Mouse (Mus musculus) testis, adult 2 months (tissue): ENCODE measurements around the gene Celsr2. TPM values are rescaled to one million over a fixed set of nuclear protein-coding genes. Genes with fewer than 3 reads are reported as not detected.

Experiments
- H3K27ac ChIP-seq: fragments of 200-500 bp; 2 replicates; pipeline ENCODE4 v1.5.1; 2012; ENCODE audit warnings: low read depth, low read length; ENCODE audit not compliant: control insufficient read depth, insufficient read depth
- H3K27me3 ChIP-seq: fragments of 200-500 bp; 2 replicates; pipeline ENCODE4 v1.6.1; 2012; ENCODE audit warnings: mild to moderate bottlenecking, low read length, moderate library complexity; ENCODE audit not compliant: control insufficient read depth, insufficient read depth
- H3K36me3 ChIP-seq: fragments of 200-500 bp; 2 replicates; pipeline ENCODE4 v1.6.1; 2012; ENCODE audit warnings: mild to moderate bottlenecking, low read length; ENCODE audit not compliant: control insufficient read depth, insufficient read depth
- H3K4me1 ChIP-seq: fragments of 200-500 bp; 2 replicates; pipeline ENCODE4 v1.6.1; 2012; ENCODE audit warnings: low read length; ENCODE audit not compliant: control insufficient read depth, insufficient read depth
- H3K4me3 ChIP-seq: fragments of 200-500 bp; 2 replicates; pipeline ENCODE4 v1.5.1; 2012; ENCODE audit warnings: low read depth, mild to moderate bottlenecking, low read length, moderate library complexity, mixed read lengths; ENCODE audit not compliant: control insufficient read depth
- CTCF ChIP-seq: fragments of 200-500 bp; IDR thresholded peaks from 2 replicates; pipeline ENCODE4 v1.5.1; 2012; ENCODE audit warnings: low read depth, mild to moderate bottlenecking, inconsistent platforms, low read length, moderate library complexity; ENCODE audit not compliant: control insufficient read depth, insufficient read depth, insufficient replicate concordance
- POLR2A ChIP-seq: fragments of 200-500 bp; IDR thresholded peaks from 2 replicates; pipeline ENCODE4 v1.6.1; 2012; ENCODE audit warnings: low read depth, mild to moderate bottlenecking, inconsistent platforms, low read length, moderate library complexity; ENCODE audit not compliant: control insufficient read depth
- polyA plus RNA-seq: library from polyadenylated mRNA; depleted of rRNA; stranded (reverse); fragments of >200 nt; gene quantifications from 2 replicates; pipeline ENCODE4 v1.2.3, GENCODE M21; 2012; rRNA removed

Gene Celsr2
- polyA plus RNA-seq, 1 experiment, result 17.7 TPM

DNA sequence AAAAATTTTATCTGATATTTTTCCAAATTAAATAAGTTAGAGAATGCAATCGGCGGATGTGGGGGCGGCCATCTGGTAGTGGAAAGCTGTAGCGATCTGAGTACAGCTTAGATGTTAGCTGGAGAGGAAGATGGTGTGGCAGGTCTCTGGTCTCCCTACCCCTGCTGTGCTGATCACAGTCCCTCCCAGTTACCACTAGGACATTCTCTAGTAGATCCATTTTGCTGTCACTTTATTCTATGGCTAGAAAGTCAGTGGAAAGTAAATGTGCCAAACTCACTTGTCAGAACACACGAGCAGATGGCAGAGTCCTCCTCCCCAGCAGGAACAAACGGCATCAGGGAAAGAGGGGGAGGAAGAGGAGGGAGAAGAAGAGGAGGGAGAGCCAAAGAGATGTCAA is 56.9 kb downstream of the Celsr2 start:
- no peak for TF ChIP-seq CTCF
- TF ChIP-seq POLR2A, result no peak
- no peaks in the 10 kb centered on the region for H3K4me1 ChIP-seq
- H3K27me3 ChIP-seq, result no peaks in the 10 kb centered on the region
- no peak overlapping the region for H3K27ac ChIP-seq
- no peaks in the 10 kb centered on the region for H3K36me3 ChIP-seq
- H3K4me3 ChIP-seq, result no peak overlapping the region

DNA sequence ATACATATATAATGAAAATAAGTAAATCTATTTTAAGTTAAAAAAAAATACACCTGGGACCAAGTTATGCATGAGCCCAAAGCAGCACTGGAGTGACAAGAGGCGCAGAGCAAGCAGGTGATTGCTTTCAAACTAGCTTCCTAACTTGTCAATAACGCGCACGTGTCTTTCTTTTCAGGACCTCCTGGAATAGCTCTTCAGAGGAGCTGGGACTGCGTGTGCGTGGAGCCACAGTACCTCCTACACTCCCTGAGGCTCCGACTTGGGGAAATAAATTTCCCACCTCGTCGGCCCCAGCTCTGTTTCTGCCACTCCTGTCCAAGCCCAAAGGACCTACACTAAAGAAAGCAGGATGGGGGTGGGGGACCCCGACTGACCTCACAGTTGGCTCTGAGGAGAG is 58.3 kb downstream of the Celsr2 start:
- no peak overlapping the region for H3K27ac ChIP-seq
- H3K27me3 ChIP-seq, result no peaks in the 10 kb centered on the region
- H3K4me1 ChIP-seq, result no peaks in the 10 kb centered on the region
- TF ChIP-seq POLR2A (no peak), CTCF (no peak)
- H3K4me3 ChIP-seq, result no peak overlapping the region
- no peaks in the 10 kb centered on the region for H3K36me3 ChIP-seq

DNA sequence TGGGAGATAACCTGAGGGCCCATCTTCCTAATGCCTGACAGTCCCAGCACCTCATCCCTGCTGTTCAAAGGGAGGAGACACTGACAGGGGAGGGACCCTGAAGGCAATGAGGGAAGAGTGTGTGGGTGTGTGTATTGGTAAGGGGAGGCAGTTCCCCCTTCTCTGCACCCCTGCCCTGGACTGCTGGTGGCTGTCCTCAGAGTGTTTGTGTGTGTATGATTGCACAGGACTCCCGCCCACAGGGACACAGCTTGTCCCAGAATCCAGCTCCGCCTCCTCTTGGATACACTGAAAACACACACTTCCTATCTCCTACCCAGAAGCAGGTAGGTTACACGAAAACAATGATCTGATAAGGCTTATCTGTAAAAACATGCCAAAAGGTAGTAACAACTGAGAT is 60.1 kb downstream of the Celsr2 start:
- H3K4me1 ChIP-seq, result no peaks in the 10 kb centered on the region
- no peaks in the 10 kb centered on the region for H3K27me3 ChIP-seq
- no peaks in the 10 kb centered on the region for H3K36me3 ChIP-seq
- no peak overlapping the region for H3K27ac ChIP-seq
- H3K4me3 ChIP-seq, result no peak overlapping the region
- no peak for TF ChIP-seq CTCF
- TF ChIP-seq POLR2A, result no peak

- no peak for TF ChIP-seq POLR2A
- no peak for TF ChIP-seq CTCF
- Histone ChIP-seq H3K4me3 (no peak overlapping the region), H3K27ac (no peak overlapping the region), H3K36me3 (no peaks in the 10 kb centered on the region), H3K4me1 (no peaks in the 10 kb centered on the region), H3K27me3 (no peaks in the 10 kb centered on the region)
Observed at GRCm38 (mm10) chr3:108348376-108348775, 67.0 kb downstream of the Celsr2 start.

DNA sequence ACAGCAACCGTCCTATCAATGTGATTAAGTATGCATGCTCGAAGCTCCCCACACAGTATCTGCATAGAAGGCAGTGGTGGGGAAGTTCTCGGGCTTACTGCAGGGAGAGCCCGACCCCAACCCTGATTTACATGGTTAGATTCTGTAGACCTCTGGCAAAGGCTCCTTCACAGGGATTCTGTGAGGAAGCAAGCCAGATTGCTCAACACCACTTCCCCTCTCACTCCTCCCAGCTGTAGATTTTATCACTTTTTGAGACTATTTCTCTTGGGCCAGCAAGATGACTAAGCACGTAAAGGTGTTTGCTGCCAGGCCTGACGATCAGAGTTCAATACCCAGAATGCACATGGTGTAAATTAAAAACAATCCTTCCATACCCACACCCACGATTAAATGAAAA is 69.5 kb downstream of the Celsr2 start:
- H3K27ac ChIP-seq, result no peak overlapping the region
- H3K36me3 ChIP-seq, result no peaks in the 10 kb centered on the region
- no peaks in the 10 kb centered on the region for H3K4me1 ChIP-seq
- H3K4me3 ChIP-seq, result no peak overlapping the region
- TF ChIP-seq CTCF, result no peak
- TF ChIP-seq POLR2A, result no peak
- no peaks in the 10 kb centered on the region for H3K27me3 ChIP-seq

DNA sequence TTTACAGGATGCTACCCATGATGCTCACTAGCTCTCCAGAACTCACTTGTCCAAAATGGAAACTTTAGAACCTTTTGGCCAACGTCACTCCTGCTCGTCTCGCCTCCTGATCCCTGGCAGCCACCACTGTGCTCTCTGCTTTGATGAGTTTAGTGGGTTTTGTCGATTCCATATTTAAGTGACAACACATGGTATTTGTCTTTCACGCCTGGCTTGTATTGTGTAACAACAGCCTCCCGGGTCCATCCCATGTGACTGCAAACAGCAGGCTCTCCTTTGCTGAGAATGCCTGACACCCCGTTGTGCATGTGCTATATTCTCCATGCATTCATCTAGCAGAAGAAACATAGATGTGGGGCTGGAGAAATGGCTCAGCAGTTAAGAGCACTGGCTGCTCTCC is 73.2 kb downstream of the Celsr2 start:
- Histone ChIP-seq H3K36me3 (no peaks in the 10 kb centered on the region), H3K27me3 (no peaks in the 10 kb centered on the region), H3K4me3 (no peak overlapping the region), H3K27ac (no peak overlapping the region), H3K4me1 (no peaks in the 10 kb centered on the region)
- no peak for TF ChIP-seq CTCF
- TF ChIP-seq POLR2A, result no peak

DNA sequence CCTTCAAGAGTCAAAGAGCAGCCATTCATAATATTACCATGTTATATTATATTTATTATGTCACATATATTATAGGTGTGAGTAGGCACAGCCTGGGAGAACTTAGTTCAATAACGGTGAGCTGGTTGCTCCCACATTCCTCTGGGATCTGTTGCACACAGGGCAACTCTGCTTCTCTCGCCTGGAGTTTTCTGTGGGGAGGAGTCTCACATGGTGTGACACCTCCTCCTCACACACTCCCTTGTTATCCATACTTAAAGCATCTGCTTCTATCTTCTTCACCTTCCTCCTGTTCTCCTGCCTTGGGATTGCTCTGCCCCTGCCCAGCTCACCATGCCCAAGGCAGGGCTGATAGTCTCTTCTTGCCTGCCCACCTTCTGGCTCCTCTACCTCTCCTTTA is 74.3 kb downstream of the Celsr2 start:
- no peaks in the 10 kb centered on the region for H3K27me3 ChIP-seq
- TF ChIP-seq POLR2A (no peak), CTCF (no peak)
- H3K27ac ChIP-seq, result no peak overlapping the region
- no peak overlapping the region for H3K4me3 ChIP-seq
- H3K36me3 ChIP-seq, result no peaks in the 10 kb centered on the region
- H3K4me1 ChIP-seq, result no peaks in the 10 kb centered on the region

Other genes starting within 250 kb of the Celsr2 start
- 1.1 and 2.2 TPM in 2 replicates for gene Amigo1, start 229.2 kb downstream of the Celsr2 start, polyA plus RNA-seq
- gene Cyb561d1, start 214.3 kb downstream of the Celsr2 start, polyA plus RNA-seq, result 1.7 and 2.2 TPM in 2 replicates
- 9.2 and 11.0 TPM in 2 replicates for gene Atxn7l2, start 204.6 kb downstream of the Celsr2 start, polyA plus RNA-seq
- 0.59 and 0.88 TPM in 2 replicates for gene Sypl2, start 188.9 kb downstream of the Celsr2 start, polyA plus RNA-seq
- 31.5 and 38.2 TPM in 2 replicates for gene Psma5, start 158.6 kb downstream of the Celsr2 start, polyA plus RNA-seq
- gene Sort1, start 131.5 kb downstream of the Celsr2 start, polyA plus RNA-seq, result 51.4 and 55.4 TPM in 2 replicates
- 0.12 and 0.20 TPM in 2 replicates for gene Mybphl, start 50.6 kb downstream of the Celsr2 start, polyA plus RNA-seq
- gene Psrc1, start 31.7 kb downstream of the Celsr2 start, polyA plus RNA-seq, result 0.54 and 1.1 TPM in 2 replicates
- 13.0 and 14.4 TPM in 2 replicates for gene Sars, start 29.7 kb upstream of the Celsr2 start, polyA plus RNA-seq
- 680 and 743 TPM in 2 replicates for gene 1700013F07Rik, start 118.6 kb upstream of the Celsr2 start, polyA plus RNA-seq
- gene 5330417C22Rik, start 121.0 kb upstream of the Celsr2 start, polyA plus RNA-seq, result 144 and 149 TPM in 2 replicates
- gene Tmem167b, start 146.9 kb upstream of the Celsr2 start, polyA plus RNA-seq, result 3.2 and 4.0 TPM in 2 replicates
- gene Taf13, start 156.1 kb upstream of the Celsr2 start, polyA plus RNA-seq, result 7.3 and 12.1 TPM in 2 replicates
- gene Wdr47, start 175.7 kb upstream of the Celsr2 start, polyA plus RNA-seq, result 11.2 and 14.3 TPM in 2 replicates
- 22.7 and 27.3 TPM in 2 replicates for gene Clcc1, start 238.4 kb upstream of the Celsr2 start, polyA plus RNA-seq